Mouse (Mus musculus) intestine, postnatal 0 days (tissue): ENCODE measurements around the gene 1810049J17Rik. TPM values are rescaled to one million over a fixed set of nuclear protein-coding genes. Genes with fewer than 3 reads are reported as not detected.
A peak's percentile ranks its signal among the peaks of the same experiment; 100 is the strongest.

Experiments used
- ATAC-seq: fragments of 200-750 bp; cut with Nextera tagmentation; 2 replicates; pipeline ENCODE4 v1.8.0; 2017; ENCODE audit warnings: mild to moderate bottlenecking, moderate TSS enrichment, moderate library complexity
- H3K27ac ChIP-seq: fragments of 300-500 bp; sonication (generic); 2 replicates; pipeline ENCODE4 v1.5.1; 2014; ENCODE audit warnings: mild to moderate bottlenecking, low read depth, low read length, moderate library complexity
- H3K27me3 ChIP-seq: fragments of 300-500 bp; sonication (generic); replicated peaks from 2 replicates; pipeline ENCODE4 v1.6.1; 2014; ENCODE audit warnings: low read length, mixed read lengths; ENCODE audit not compliant: control insufficient read depth, insufficient read depth
- H3K36me3 ChIP-seq: fragments of 300-500 bp; sonication (generic); 2 replicates; pipeline ENCODE4 v1.6.1; 2014; ENCODE audit warnings: mild to moderate bottlenecking, moderate library complexity; ENCODE audit not compliant: control insufficient read depth, insufficient read depth
- H3K4me1 ChIP-seq: fragments of 300-500 bp; sonication (generic); replicated peaks from 2 replicates; pipeline ENCODE4 v1.6.1; 2014; ENCODE audit warnings: antibody characterized with exemption, low read length, mixed read lengths; ENCODE audit not compliant: control insufficient read depth, insufficient read depth
- H3K4me2 ChIP-seq: fragments of 300-500 bp; sonication (generic); replicated peaks from 2 replicates; pipeline ENCODE4 v1.6.1; 2014; ENCODE audit warnings: low read depth, mild to moderate bottlenecking, moderate library complexity
- H3K4me3 ChIP-seq: fragments of 300-500 bp; sonication (generic); 2 replicates; pipeline ENCODE4 v1.5.1; 2014; ENCODE audit warnings: low read depth, low read length
- H3K9ac ChIP-seq: fragments of 300-500 bp; sonication (generic); 2 replicates; pipeline ENCODE4 v1.6.1; 2014; ENCODE audit warnings: mild to moderate bottlenecking, low read depth, low read length
- H3K9me3 ChIP-seq: fragments of 300-500 bp; sonication (generic); 2 replicates; pipeline ENCODE4 v1.6.1; 2016; ENCODE audit warnings: mixed run types; ENCODE audit not compliant: control insufficient read depth
- CTCF ChIP-seq: sonication (generic); IDR thresholded peaks from 2 replicates; pipeline ENCODE4 v1.5.1; 2016; ENCODE audit warnings: low read depth, mild to moderate bottlenecking, control low read depth, antibody characterized with exemption, moderate library complexity
- WGBS: fragments of 180-500 bp; shearing (Covaris S2); extraction: QIAGEN DNeasy Blood & Tissue Kit; methylation state at CpG from one replicate; pipeline ENCODE4 v1.1.7; 2014; 5-methylcytosine and 5-hydroxymethylcytosine counted together
- polyA plus RNA-seq: library from polyadenylated mRNA; unstranded; fragments of >200 nt; fragmentation: Nextera tagmentation; extraction: Ambion mirVana; gene quantifications from 2 replicates; pipeline ENCODE4 v1.2.1, GENCODE M21; 2015

The 1810049J17Rik gene
- polyA plus RNA-seq, 1 experiment from 2014 or later = 6.5 TPM

DNA sequence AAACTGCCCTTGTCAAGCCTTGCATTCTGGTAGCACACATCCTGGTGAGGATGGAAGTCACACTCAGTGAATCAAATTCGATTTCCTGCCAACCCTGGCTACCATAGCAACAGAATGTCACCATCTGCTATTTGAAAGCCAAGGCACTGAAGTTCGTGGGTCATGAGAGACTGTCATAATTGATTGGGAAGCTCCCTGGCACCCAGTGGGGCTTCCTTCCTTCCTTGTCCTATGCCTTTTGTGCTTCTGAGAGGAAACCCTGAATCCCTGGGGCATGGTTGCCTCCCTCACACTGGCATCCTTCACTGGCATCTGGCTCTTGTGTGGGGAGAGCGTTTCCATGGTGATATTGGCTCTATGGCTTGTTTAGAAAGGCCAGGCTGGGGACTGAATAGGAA lies 44.4 kb upstream of the 1810049J17Rik start:
- 44% methylated on average over 3 of the region's 3 CpGs for WGBS

DNA sequence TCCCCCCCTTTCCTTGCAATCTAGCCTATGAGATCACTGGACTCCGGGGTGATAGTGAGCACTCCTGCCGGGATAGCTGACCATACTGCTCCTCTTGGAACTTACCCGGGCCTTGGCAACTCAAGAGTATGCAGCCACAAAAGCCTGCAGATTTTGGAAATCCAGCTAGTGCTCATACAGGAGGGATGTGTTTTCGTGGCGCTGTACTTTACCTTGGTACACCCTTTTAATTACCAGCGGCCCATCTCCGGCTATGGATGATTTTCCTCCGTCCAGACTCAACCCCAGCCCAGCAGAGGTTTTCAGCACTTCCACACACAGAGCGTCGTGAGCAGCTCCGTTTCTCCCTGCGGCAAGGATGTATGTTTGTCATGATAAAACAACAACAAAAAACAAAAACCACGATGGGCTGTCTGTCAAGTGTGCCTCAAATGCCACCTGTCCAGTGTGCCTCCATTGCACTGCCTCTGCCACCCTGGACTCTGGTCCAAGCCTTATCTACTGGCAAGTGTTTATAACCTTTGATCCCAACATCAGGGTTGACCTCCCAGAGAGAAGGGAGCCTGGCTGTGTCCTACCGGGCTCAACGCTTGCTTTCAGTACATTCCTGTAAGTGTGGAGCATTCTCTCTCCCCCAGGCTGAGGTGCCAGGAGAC lies 43.8 kb upstream of the 1810049J17Rik start:
- no peak for TF ChIP-seq CTCF
- H3K9me3 ChIP-seq = no peaks in the 10 kb centered on the region
- 70% methylated on average over 15 of the region's 15 CpGs for WGBS
- no peak overlapping the region for H3K27ac ChIP-seq
- peaks cover 47% of the 10 kb centered on the region for H3K36me3 ChIP-seq
- H3K9ac ChIP-seq = no peak overlapping the region
- H3K4me3 ChIP-seq = no peak overlapping the region
- H3K4me2 ChIP-seq = no peak overlapping the region; the same call in 1 of the 2 replicates
- no peaks in the 10 kb centered on the region; the same call in 1 of the 2 replicates for H3K4me1 ChIP-seq
- peak; percentile 47; the same call in 1 of the 2 replicates for ATAC-seq
- H3K27me3 ChIP-seq = no peaks in the 10 kb centered on the region

More for the DNA sequence above, 44.4 kb upstream of the 1810049J17Rik start:
- no peak overlapping the region; the same call in 1 of the 2 replicates for H3K4me2 ChIP-seq
- no peaks in the 10 kb centered on the region for H3K9me3 ChIP-seq
- no peak for TF ChIP-seq CTCF
- peaks cover 41% of the 10 kb centered on the region for H3K36me3 ChIP-seq
- H3K4me3 ChIP-seq = no peak overlapping the region
- H3K27ac ChIP-seq = no peak overlapping the region
- no peaks in the 10 kb centered on the region for H3K27me3 ChIP-seq
- no peak for ATAC-seq
- H3K4me1 ChIP-seq = no peaks in the 10 kb centered on the region; the same call in 1 of the 2 replicates
- H3K9ac ChIP-seq = no peak overlapping the region

DNA sequence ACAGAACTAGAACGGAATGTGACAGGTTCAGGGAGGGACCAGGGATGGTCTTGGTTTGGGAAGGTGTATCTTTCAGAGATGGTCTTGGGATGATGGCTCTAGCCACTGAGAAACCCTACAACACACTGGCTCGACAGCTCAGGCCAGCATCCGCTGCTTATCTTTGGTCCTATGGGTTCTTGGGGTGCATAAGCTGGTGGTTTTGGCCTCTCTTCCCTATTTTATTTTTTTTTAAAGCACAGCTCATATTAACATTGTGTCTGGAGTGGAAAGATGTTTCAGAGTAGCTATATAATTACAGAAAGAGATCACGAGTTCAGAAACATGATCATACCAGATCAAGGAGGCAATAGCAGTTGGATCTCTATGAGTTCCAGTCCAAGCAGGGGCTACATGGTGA lies 42.4 kb upstream of the 1810049J17Rik start:
- H3K9me3 ChIP-seq = no peaks in the 10 kb centered on the region
- H3K36me3 ChIP-seq = peaks cover 46% of the 10 kb centered on the region
- no peak overlapping the region for H3K4me3 ChIP-seq
- no peak for ATAC-seq
- H3K9ac ChIP-seq = no peak overlapping the region
- no peaks in the 10 kb centered on the region for H3K27me3 ChIP-seq
- no peak overlapping the region for H3K4me2 ChIP-seq
- H3K27ac ChIP-seq = no peak overlapping the region
- no peak for TF ChIP-seq CTCF
- WGBS = 88% methylated on average over 4 of the region's 4 CpGs
- no peaks in the 10 kb centered on the region; the same call in 1 of the 2 replicates for H3K4me1 ChIP-seq

DNA sequence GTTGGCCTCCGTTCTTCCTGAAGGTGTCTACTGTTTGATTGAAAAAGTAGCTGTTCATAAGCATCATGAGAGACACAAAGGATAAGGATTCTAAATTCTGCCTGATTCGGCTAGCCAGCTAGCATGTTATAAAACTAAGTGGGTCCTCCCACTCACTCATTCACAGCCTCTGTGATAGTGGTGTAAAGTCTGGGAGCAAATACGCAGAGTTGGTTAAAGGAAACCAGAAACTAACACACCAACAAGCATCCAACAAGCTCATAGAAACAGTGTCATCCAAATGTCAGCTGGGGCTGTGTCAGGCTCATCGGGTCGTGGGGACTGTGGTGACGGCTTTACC lies 41.0 kb upstream of the 1810049J17Rik start:
- no peaks in the 10 kb centered on the region; the same call in none of the 2 replicates for H3K4me1 ChIP-seq
- no peak for ATAC-seq
- H3K27me3 ChIP-seq = no peaks in the 10 kb centered on the region
- H3K9me3 ChIP-seq = no peaks in the 10 kb centered on the region
- 86% methylated on average over 6 of the region's 6 CpGs for WGBS
- H3K4me3 ChIP-seq = no peak overlapping the region
- H3K36me3 ChIP-seq = peaks cover 44% of the 10 kb centered on the region
- no peak overlapping the region for H3K9ac ChIP-seq
- no peak overlapping the region for H3K27ac ChIP-seq
- no peak overlapping the region for H3K4me2 ChIP-seq
- no peak for TF ChIP-seq CTCF

DNA sequence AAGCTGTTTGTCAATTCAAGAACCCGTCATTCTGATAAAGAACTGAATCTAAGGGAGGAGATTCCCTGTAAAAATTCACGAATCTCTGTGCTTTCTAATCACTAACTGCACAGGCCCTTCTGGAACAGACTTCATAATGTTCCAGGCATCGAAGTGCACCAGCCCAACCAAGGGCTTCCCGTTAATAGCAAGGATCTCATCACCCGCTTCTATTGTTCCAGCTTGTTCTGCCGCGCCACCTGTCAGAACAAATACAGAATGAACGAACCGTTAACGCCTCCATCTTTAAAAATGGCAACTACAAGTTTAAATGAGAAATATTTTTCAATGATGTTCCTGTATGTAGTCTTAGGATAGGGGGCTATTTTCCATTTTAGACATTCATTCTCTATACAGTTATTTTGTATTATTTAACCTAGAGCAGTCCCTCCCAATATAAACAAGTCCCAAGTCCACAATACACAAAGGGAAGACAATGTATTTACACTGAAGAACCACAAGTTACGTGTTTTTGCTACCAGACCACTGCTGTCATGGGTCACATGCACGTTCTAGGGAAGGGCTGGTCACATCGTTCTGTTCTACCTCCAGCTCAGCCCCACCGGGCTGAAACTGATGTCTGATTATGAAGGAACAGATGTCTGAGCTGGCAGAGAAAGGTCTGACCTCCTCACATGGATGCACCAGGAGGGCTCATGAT lies 40.5 kb upstream of the 1810049J17Rik start:
- Histone ChIP-seq H3K9ac (no peak overlapping the region), H3K27me3 (no peaks in the 10 kb centered on the region), H3K4me3 (no peak overlapping the region), H3K4me2 (no peak overlapping the region), H3K27ac (no peak overlapping the region), H3K4me1 (no peaks in the 10 kb centered on the region; the same call in none of the 2 replicates), H3K36me3 (peaks cover 42% of the 10 kb centered on the region), H3K9me3 (no peaks in the 10 kb centered on the region)
- ATAC-seq = no peak
- 85% methylated on average over 14 of the region's 14 CpGs for WGBS
- no peak for TF ChIP-seq CTCF

DNA sequence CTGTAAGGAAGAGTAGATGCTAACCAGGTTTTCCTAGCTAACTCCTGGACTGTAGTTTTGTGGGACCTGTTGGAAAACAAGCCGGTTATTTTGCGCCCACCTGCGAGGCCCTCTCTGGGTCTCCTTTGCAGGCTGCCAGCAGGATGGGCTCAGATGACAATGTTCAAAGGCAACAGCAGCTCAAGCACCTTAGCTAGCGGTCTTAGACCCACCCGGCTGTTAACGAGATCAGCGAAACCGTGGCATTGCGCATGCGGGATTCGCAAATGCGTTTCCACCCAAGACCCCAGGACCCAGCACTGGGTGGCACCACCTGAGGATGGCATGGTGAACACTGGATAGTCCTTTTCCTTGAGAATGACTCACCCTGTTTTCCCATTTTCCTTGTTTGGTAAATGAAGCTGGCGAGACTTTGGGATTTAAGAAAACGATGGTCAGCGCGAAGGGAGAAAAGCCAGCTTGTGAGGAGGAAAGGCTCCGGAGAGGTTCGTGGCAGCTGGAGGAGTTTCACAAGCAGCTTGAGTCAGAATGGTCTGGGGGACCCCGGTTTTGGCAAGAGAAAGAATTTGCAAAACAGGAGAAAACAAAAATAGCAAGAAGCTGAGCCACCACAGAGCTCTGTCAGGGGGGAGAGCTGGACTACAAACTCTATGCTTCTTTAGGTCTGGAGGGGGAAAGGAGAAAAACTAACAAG lies 39.0 kb upstream of the 1810049J17Rik start:
- no peak for TF ChIP-seq CTCF
- ATAC-seq = no peak
- Histone ChIP-seq H3K4me3 (no peak overlapping the region), H3K4me1 (no peaks in the 10 kb centered on the region; the same call in none of the 2 replicates), H3K36me3 (peaks cover 40% of the 10 kb centered on the region), H3K9ac (no peak overlapping the region), H3K27ac (no peak overlapping the region), H3K9me3 (no peaks in the 10 kb centered on the region), H3K4me2 (no peak overlapping the region), H3K27me3 (no peaks in the 10 kb centered on the region)
- 81% methylated on average over 19 of the region's 19 CpGs for WGBS
